In genomic region chr10:128165726-128166125, GRCm38 (mm10) we compare ENCODE assay signal across 21 mouse cellular contexts. TPM values are rescaled to one million over a fixed set of nuclear protein-coding genes. Genes with fewer than 3 reads are reported as not detected.
"Had no signal": no experiment of that assay in that cellular context is flagged by ENCODE, and none has a peak within 500 bp of the region (broad histone marks: within the 10 kb centered on the region; RNA-seq: fewer than 3 reads in every experiment).

No protein-coding gene starts in this region.

RNA-seq across cellular contexts. Expression of gene Gls2, which starts 28.5 kb away (rescaled TPM):
- total RNA-seq: granulocyte monocyte progenitor cell, adult 5-6 weeks had no signal
- polyA plus RNA-seq: erythroblast, embryonic 14.5 days had no signal

RNA-seq across cellular contexts. Expression of gene Mip, which starts 59.9 kb away (rescaled TPM):
- total RNA-seq: common myeloid progenitor, adult 5-6 weeks; gastrocnemius, adult 18-20 months; gastrocnemius, adult 2 months; gastrocnemius, adult 8-10 months; gastrocnemius, postnatal 10 days; gastrocnemius, postnatal 14 days; gastrocnemius, postnatal 36 days; gastrocnemius, postnatal 4 days; heart, adult 18-20 months; heart, adult 2 months; heart, adult 8-10 months had no signal
- polyA plus RNA-seq: cortical plate, adult 2 months; embryonic facial prominence, embryonic 10.5 days; embryonic facial prominence, embryonic 11.5 days; erythroblast, embryonic 14.5 days; forebrain, embryonic 16.5 days; forebrain, postnatal 0 days; frontal cortex, adult 2 months; gonadal fat pad, adult 2 months; heart, adult 2 months; heart, embryonic 10.5 days had no signal
